Mouse (Mus musculus) adrenal gland, postnatal 4 days (tissue): ENCODE results near the gene Cpa1. TPM values are rescaled to one million over a fixed set of nuclear protein-coding genes. Genes with fewer than 3 reads are reported as not detected.

ENCODE experiments used
- DNase-seq, 2 experiments: peaks; one replicate each; pipeline ENCODE4 v3.0.0; 2021 to 2022; ENCODE audit warnings: low spot score in 2 of 2, mixed read lengths in 2 of 2
- total RNA-seq, 2 experiments: library from RNA; stranded (reverse); gene quantifications; 2 replicates each; pipeline ENCODE4 v1.2.3; 2021

Cpa1 gene
- total RNA-seq, 2 experiments from 2014 or later = 0.96 to 609 TPM

GRCm38 (mm10) chr6:30667585-30667984 is 28.6 kb downstream of the Cpa1 start:
- DNase-seq = no peak

GRCm38 (mm10) chr6:30671696-30672095 is 32.7 kb downstream of the Cpa1 start:
- no peak for DNase-seq

- no peak for DNase-seq
These were observed 34.9 kb downstream of the Cpa1 start for GRCm38 (mm10) chr6:30673764-30674561.

GRCm38 (mm10) chr6:30674714-30675280 is 35.8 kb downstream of the Cpa1 start:
- DNase-seq = no peak

- DNase-seq = no peak
These were observed 36.3 kb downstream of the Cpa1 start for GRCm38 (mm10) chr6:30675281-30675771.

- no peak for DNase-seq
These were observed 37.5 kb downstream of the Cpa1 start for GRCm38 (mm10) chr6:30676506-30676905.

GRCm38 (mm10) chr6:30677591-30677990 is 38.6 kb downstream of the Cpa1 start:
- no peak for DNase-seq

- DNase-seq = no peak
These were observed 39.5 kb downstream of the Cpa1 start for GRCm38 (mm10) chr6:30678482-30678881.

- no peak for DNase-seq
These were observed 40.5 kb downstream of the Cpa1 start for GRCm38 (mm10) chr6:30679567-30679966.

- no peak for DNase-seq
These were observed 41.4 kb downstream of the Cpa1 start for GRCm38 (mm10) chr6:30680442-30680841.

- no peak for DNase-seq
These were observed 43.2 kb downstream of the Cpa1 start for GRCm38 (mm10) chr6:30681935-30682900.

- DNase-seq = no peak
These were observed 45.6 kb downstream of the Cpa1 start for GRCm38 (mm10) chr6:30684570-30684969.

GRCm38 (mm10) chr6:30687198-30687597 is 48.2 kb downstream of the Cpa1 start:
- no peak for DNase-seq

- no peak for DNase-seq
These were observed 53.8 kb downstream of the Cpa1 start for GRCm38 (mm10) chr6:30692826-30693225.

- peak; percentile 93 for DNase-seq
These were observed 54.5 kb downstream of the Cpa1 start, which contains the start of gene Cep41 for GRCm38 (mm10) chr6:30693350-30693991. TSS of gene Cep41 (minus strand) at chr6:30693749.

GRCm38 (mm10) chr6:30694209-30694608 is 55.2 kb downstream of the Cpa1 start:
- no peak for DNase-seq

Other genes starting within 250 kb of the Cpa1 start
- gene Zc3hc1, start 248.2 kb upstream of the Cpa1 start, total RNA-seq = 10 to 100 TPM; 31.9 to 32.8 TPM
- 10 to 100 TPM; 97.5 to 98.1 TPM for gene Klhdc10, start 237.3 kb upstream of the Cpa1 start, total RNA-seq
- 10 to 100 TPM; 36.1 to 36.9 TPM for gene Tmem209, start 129.4 kb upstream of the Cpa1 start, total RNA-seq
- under 1 TPM; 0.45 to 0.59 TPM for gene Ssmem1, start 129.4 kb upstream of the Cpa1 start, total RNA-seq
- 100 to 1,000 TPM in 1 of 2 experiments, 1 to 10 TPM in 1; 2.1 to 257 TPM for gene Cpa2, start 97.6 kb upstream of the Cpa1 start, total RNA-seq
- gene Cpa4, start 70.8 kb upstream of the Cpa1 start, total RNA-seq = 1 to 10 TPM; 2.9 to 3.2 TPM
- not detected for gene Cpa5, start 28.2 kb upstream of the Cpa1 start, total RNA-seq
- 10 to 100 TPM in 1 of 2 experiments, 1 to 10 TPM in 1; 9.3 to 10.2 TPM for gene Cep41, start 54.5 kb downstream of the Cpa1 start, total RNA-seq
- gene Mest, start 84.3 kb downstream of the Cpa1 start, total RNA-seq = 100 to 1,000 TPM; 359 to 373 TPM